Mouse (Mus musculus): ENCODE data around the gene Ldb3. TPM values are rescaled to one million over a fixed set of nuclear protein-coding genes. Genes with fewer than 3 reads are reported as not detected.

Ldb3 gene
- total and polyA plus RNA-seq, 3 experiments = 0.01 TPM; not detected in 2

- no peaks in the 10 kb centered on the region for H3K9me3 ChIP-seq (replicated peaks; ENCODE audit: insufficient read depth, low read length)
- no peak overlapping the region for H3K27ac ChIP-seq (ENCODE audit: control insufficient read depth, low read depth, low read length)
- TF ChIP-seq GATA1 (IDR thresholded peaks at IDR 0.05; ENCODE audit: low read depth, low read length) (no peak), TAL1 (IDR thresholded peaks at IDR 0.05; ENCODE audit: low read length) (no peak), CHD2 (IDR thresholded peaks at IDR 0.05; ENCODE audit: low read length) (no peak), CHD1 (IDR thresholded peaks at IDR 0.05; ENCODE audit: low read depth, low read length) (no peak), USF2 (IDR thresholded peaks at IDR 0.05; ENCODE audit: borderline replicate concordance in 1 of 2, insufficient read depth in 1 of 2, low read depth in 1 of 2, low read length in 2 of 2) (no peak), MAX (IDR thresholded peaks at IDR 0.05; ENCODE audit: low read length) (no peak), JUND (IDR thresholded peaks at IDR 0.05; ENCODE audit: low read depth, low read length) (no peak), ETS1 (IDR thresholded peaks at IDR 0.05; ENCODE audit: low read depth, low read length) (no peak), POLR2A (IDR thresholded peaks at IDR 0.05; ENCODE audit: control insufficient read depth in 1 of 2, insufficient read depth in 1 of 2, low read depth in 1 of 2, low read length in 2 of 2, poor library complexity in 1 of 2) (no peak), MYC (IDR thresholded peaks at IDR 0.05; ENCODE audit: low read depth, low read length) (no peak), NELFE (IDR thresholded peaks at IDR 0.05; ENCODE audit: low read depth, low read length) (no peak), MAFK (IDR thresholded peaks at IDR 0.05; ENCODE audit: borderline replicate concordance, low read depth, low read length) (no peak), TCF12 (IDR thresholded peaks at IDR 0.05; ENCODE audit: low read depth, low read length) (no peak), SMC3 (IDR thresholded peaks at IDR 0.05; ENCODE audit: low read depth, low read length) (no peak), SIN3A (IDR thresholded peaks at IDR 0.05; ENCODE audit: low read length) (no peak)
- H3K4me1 ChIP-seq (ENCODE audit: control insufficient read depth in 1 of 2, insufficient read depth in 2 of 2, low read length in 2 of 2) = no peaks in the 10 kb centered on the region
- H3K36me3 ChIP-seq (ENCODE audit: control insufficient read depth in 1 of 2, insufficient read depth in 2 of 2, low read length in 2 of 2) = no peaks in the 10 kb centered on the region
- H3K79me2 ChIP-seq (ENCODE audit: control insufficient read depth, insufficient read depth, low read length, poor library complexity) = no peaks in the 10 kb centered on the region
- DNase-seq (ENCODE audit: low read depth, low spot score) = no peak
- no peak overlapping the region for H3K4me3 ChIP-seq (ENCODE audit: control insufficient read depth in 1 of 2, insufficient read depth in 1 of 2, low read depth in 2 of 2, low read length in 2 of 2)
- H3K27me3 ChIP-seq (ENCODE audit: control insufficient read depth in 1 of 2, insufficient read depth in 2 of 2, low read length in 2 of 2) = no peaks in the 10 kb centered on the region
- H3K9ac ChIP-seq (ENCODE audit: control insufficient read depth, low read depth, low read length, poor library complexity, severe bottlenecking) = no peak overlapping the region
These were observed 23.1 kb upstream of the Ldb3 start for GRCm38 (mm10) chr14:34611591-34611990.

GRCm38 (mm10) chr14:34601910-34602309 lies 13.4 kb upstream of the Ldb3 start:
- TF ChIP-seq POLR2AphosphoS2 (IDR thresholded peaks at IDR 0.05; ENCODE audit: low read length) = no peak
- TF ChIP-seq CTCF (IDR thresholded peaks at IDR 0.05 in 2 of 3, conservative IDR thresholded peaks at IDR 0.05 in 1 of 3; ENCODE audit: control insufficient read depth in 1 of 3, insufficient read depth in 1 of 3, low read depth in 2 of 3, low read length in 3 of 3, poor library complexity in 1 of 3, severe bottlenecking in 1 of 3) = no peak
- no peak for TF ChIP-seq ELF1 (IDR thresholded peaks at IDR 0.05; ENCODE audit: low read depth, low read length)
- TF ChIP-seq MYC (IDR thresholded peaks at IDR 0.05; ENCODE audit: low read depth, low read length) = no peak
- no peak for TF ChIP-seq UBTF (IDR thresholded peaks at IDR 0.05; ENCODE audit: borderline replicate concordance, insufficient read depth, low read depth, low read length)
- no peak for TF ChIP-seq GATA1 (IDR thresholded peaks at IDR 0.05; ENCODE audit: low read depth, low read length)
- TF ChIP-seq TBP (IDR thresholded peaks at IDR 0.05; ENCODE audit: low read depth, low read length) = no peak
- TF ChIP-seq MYB (IDR thresholded peaks at IDR 0.05; ENCODE audit: low read depth, low read length) = no peak
- TF ChIP-seq ETS1 (IDR thresholded peaks at IDR 0.05; ENCODE audit: low read depth, low read length) = no peak
- no peak for TF ChIP-seq EP300 (IDR thresholded peaks at IDR 0.05; ENCODE audit: low read depth in 1 of 2, low read length in 2 of 2)
- TF ChIP-seq ZC3H11A (IDR thresholded peaks at IDR 0.05; ENCODE audit: low read depth, low read length) = no peak
- no peak for TF ChIP-seq CHD2 (IDR thresholded peaks at IDR 0.05; ENCODE audit: low read length)
- no peak for TF ChIP-seq SMC3 (IDR thresholded peaks at IDR 0.05; ENCODE audit: low read depth, low read length)
- TF ChIP-seq MAX (IDR thresholded peaks at IDR 0.05; ENCODE audit: low read length) = no peak
- TF ChIP-seq SIN3A (IDR thresholded peaks at IDR 0.05; ENCODE audit: low read length) = no peak
- TF ChIP-seq POLR2AphosphoS5 (IDR thresholded peaks at IDR 0.05; ENCODE audit: borderline replicate concordance, low read depth, low read length) = no peak
- TF ChIP-seq MXI1 (IDR thresholded peaks at IDR 0.05; ENCODE audit: low read depth, low read length) = no peak
- TF ChIP-seq NELFE (IDR thresholded peaks at IDR 0.05; ENCODE audit: low read depth, low read length) = no peak
- no peak for TF ChIP-seq GABPA (IDR thresholded peaks at IDR 0.05; ENCODE audit: low read depth, low read length)
- no peak for TF ChIP-seq USF2 (IDR thresholded peaks at IDR 0.05; ENCODE audit: borderline replicate concordance in 1 of 2, insufficient read depth in 1 of 2, low read depth in 1 of 2, low read length in 2 of 2)
- no peaks in the 10 kb centered on the region for H3K9me3 ChIP-seq (replicated peaks; ENCODE audit: insufficient read depth, low read length)
- no peaks in the 10 kb centered on the region for H3K27me3 ChIP-seq (ENCODE audit: control insufficient read depth in 1 of 2, insufficient read depth in 2 of 2, low read length in 2 of 2)
- no peaks in the 10 kb centered on the region for H3K36me3 ChIP-seq (ENCODE audit: control insufficient read depth in 1 of 2, insufficient read depth in 2 of 2, low read length in 2 of 2)
- no peak overlapping the region for H3K4me3 ChIP-seq (ENCODE audit: control insufficient read depth in 1 of 2, insufficient read depth in 1 of 2, low read depth in 2 of 2, low read length in 2 of 2)
- DNase-seq (ENCODE audit: low read depth, low spot score) = no peak
- no peak overlapping the region for H3K9ac ChIP-seq (ENCODE audit: control insufficient read depth, low read depth, low read length, poor library complexity, severe bottlenecking)
- no peak overlapping the region for H3K27ac ChIP-seq (ENCODE audit: control insufficient read depth, low read depth, low read length)
- H3K4me1 ChIP-seq (ENCODE audit: control insufficient read depth in 1 of 2, insufficient read depth in 2 of 2, low read length in 2 of 2) = no peaks in the 10 kb centered on the region
- H3K79me2 ChIP-seq (ENCODE audit: control insufficient read depth, insufficient read depth, low read length, poor library complexity) = no peaks in the 10 kb centered on the region
